Mouse (Mus musculus) hindbrain, embryonic 16.5 days (tissue): ENCODE results near the gene Itch. TPM values are rescaled to one million over a fixed set of nuclear protein-coding genes. Genes with fewer than 3 reads are reported as not detected.

ENCODE experiments used
- ATAC-seq: fragments of 200-750 bp; cut with Nextera tagmentation; 2 replicates; pipeline ENCODE4 v1.8.0; 2017; ENCODE audit warnings: moderate TSS enrichment, moderate library complexity
- H3K27ac ChIP-seq: fragments of 300-500 bp; sonication (generic); 2 replicates; pipeline ENCODE4 v1.5.1; 2014; ENCODE audit warnings: low read depth, mild to moderate bottlenecking, control low read depth, low read length, moderate library complexity
- H3K27me3 ChIP-seq: fragments of 300-500 bp; sonication (generic); replicated peaks from 2 replicates; pipeline ENCODE4 v1.6.1; 2014; ENCODE audit warnings: low read length; ENCODE audit not compliant: control insufficient read depth, insufficient read depth
- H3K36me3 ChIP-seq: fragments of 300-500 bp; sonication (generic); 2 replicates; pipeline ENCODE4 v1.6.1; 2014; ENCODE audit warnings: mild to moderate bottlenecking, low read length, moderate library complexity, mixed read lengths; ENCODE audit not compliant: control insufficient read depth, insufficient read depth
- H3K4me1 ChIP-seq: fragments of 300-500 bp; sonication (generic); 2 replicates; pipeline ENCODE4 v1.6.1; 2014; ENCODE audit warnings: low read depth, low read length; ENCODE audit not compliant: control insufficient read depth, insufficient read depth
- H3K4me2 ChIP-seq: fragments of 300-500 bp; sonication (generic); 2 replicates; pipeline ENCODE4 v1.6.1; 2014; ENCODE audit warnings: mild to moderate bottlenecking, low read length, control low read depth, moderate library complexity
- H3K4me3 ChIP-seq: fragments of 300-500 bp; sonication (generic); 2 replicates; pipeline ENCODE4 v1.5.1; 2014; ENCODE audit warnings: mild to moderate bottlenecking, low read length, control low read depth, moderate library complexity
- H3K9ac ChIP-seq: fragments of 300-500 bp; sonication (generic); 2 replicates; pipeline ENCODE4 v1.6.1; 2014; ENCODE audit warnings: low read depth, mild to moderate bottlenecking, control low read depth, low read length, moderate library complexity
- H3K9me3 ChIP-seq: fragments of 300-500 bp; sonication (generic); 2 replicates; pipeline ENCODE4 v1.6.1; 2014; ENCODE audit warnings: mild to moderate bottlenecking, low read length, moderate library complexity; ENCODE audit not compliant: control insufficient read depth
- WGBS: fragments of 180-500 bp; shearing (Covaris S2); extraction: QIAGEN DNeasy Blood & Tissue Kit; methylation state at CpG from one replicate; pipeline ENCODE4 v1.1.7; 2014; 5-methylcytosine and 5-hydroxymethylcytosine counted together
- polyA plus RNA-seq: library from polyadenylated mRNA; unstranded; fragments of >200 nt; fragmentation: Nextera tagmentation; extraction: Ambion mirVana; gene quantifications from 2 replicates; pipeline ENCODE4 v1.2.1, GENCODE M21; 2015

Itch gene
- polyA plus RNA-seq, 1 experiment from 2014 or later = 33.6 TPM

- ATAC-seq = no peak
- peaks cover 7% of the 10 kb centered on the region for H3K4me1 ChIP-seq
- H3K4me2 ChIP-seq = no peak overlapping the region
- no peaks in the 10 kb centered on the region for H3K9me3 ChIP-seq
- no peaks in the 10 kb centered on the region for H3K27me3 ChIP-seq
- no peak overlapping the region for H3K9ac ChIP-seq
- WGBS = 80% methylated on average over 10 of the region's 10 CpGs
- H3K36me3 ChIP-seq = no peaks in the 10 kb centered on the region
- no peak overlapping the region for H3K4me3 ChIP-seq
- no peak overlapping the region for H3K27ac ChIP-seq
Measured at GRCm38 (mm10) chr2:155272396-155273170, 139.3 kb downstream of the Itch start.

GRCm38 (mm10) chr2:155273603-155274002, 140.3 kb downstream of the Itch start:
- H3K9ac ChIP-seq = no peak overlapping the region

GRCm38 (mm10) chr2:155276195-155276594, 142.9 kb downstream of the Itch start, which contains the start of gene Map1lc3a:
Gene Map1lc3a, plus strand, starts transcription at chr2:155276297.
- Histone ChIP-seq H3K27ac (peak within 1 kb of the TSS; percentile 92), H3K9ac (peak within 1 kb of the TSS; percentile 99), H3K9me3 (no peaks in the 10 kb centered on the region), H3K4me2 (peak within 1 kb of the TSS; percentile 78), H3K4me1 (peaks cover 11% of the 10 kb centered on the region), H3K36me3 (no peaks in the 10 kb centered on the region; the same call in 1 of the 2 replicates), H3K27me3 (no peaks in the 10 kb centered on the region), H3K4me3 (peak within 1 kb of the TSS; percentile 97)
- peak; percentile 96 for ATAC-seq
- WGBS = under 1% methylated on average over 44 of the region's 47 CpGs

More at GRCm38 (mm10) chr2:155273603-155274002, 140.3 kb downstream of the Itch start:
- H3K9me3 ChIP-seq = no peaks in the 10 kb centered on the region
- H3K4me2 ChIP-seq = no peak overlapping the region
- ATAC-seq = no peak
- WGBS = 92% methylated on average over 8 of the region's 8 CpGs
- H3K4me3 ChIP-seq = no peak overlapping the region
- H3K36me3 ChIP-seq = no peaks in the 10 kb centered on the region; the same call in 1 of the 2 replicates
- peaks cover 11% of the 10 kb centered on the region for H3K4me1 ChIP-seq
- H3K27me3 ChIP-seq = no peaks in the 10 kb centered on the region
- no peak overlapping the region for H3K27ac ChIP-seq

Other genes starting within 250 kb of the Itch start
- 58.4 and 60.4 TPM in 2 replicates for gene Eif2s2, start 240.6 kb upstream of the Itch start, polyA plus RNA-seq
- 0.19 and 0.21 TPM in 2 replicates for gene Gm14226, start 115.2 kb upstream of the Itch start, polyA plus RNA-seq
- 33.3 and 36.6 TPM in 2 replicates for gene Ahcy, start 59.0 kb upstream of the Itch start, polyA plus RNA-seq
- 746 and 788 TPM in 2 replicates for gene Dynlrb1, start 103.0 kb downstream of the Itch start, polyA plus RNA-seq
- gene Map1lc3a, start 142.8 kb downstream of the Itch start, polyA plus RNA-seq = 693 and 772 TPM in 2 replicates
- 64.6 and 67.7 TPM in 2 replicates for gene Pigu, start 223.9 kb downstream of the Itch start, polyA plus RNA-seq
- gene Trp53inp2, start 247.6 kb downstream of the Itch start, polyA plus RNA-seq = 92.1 and 116 TPM in 2 replicates